Mouse (Mus musculus): ENCODE results near the gene C7.

The C7 gene

GRCm38 (mm10) chr15:4973355-4973754, 90.2 kb downstream of the C7 start:
- no peak for DNase-seq (ENCODE audit: low spot score)
